Mouse (Mus musculus) sigmoid colon, adult 10 weeks (tissue): ENCODE measurements around the gene Bmpr2. TPM values are rescaled to one million over a fixed set of nuclear protein-coding genes. Genes with fewer than 3 reads are reported as not detected.

ENCODE experiments used
- polyA plus RNA-seq: library from polyadenylated mRNA; stranded (reverse); fragments of 350-450 nt; fragmentation: Illumina TruSeq; extraction: RNeasy Lipid Tissue Mini Kit (QIAGEN cat#74804); gene quantifications from one replicate; pipeline ENCODE4 v1.2.3, GENCODE M21; 2014; ENCODE audit warnings: low read depth, low replicate concordance

Gene Bmpr2
- polyA plus RNA-seq, result 64.0 TPM

DNA sequence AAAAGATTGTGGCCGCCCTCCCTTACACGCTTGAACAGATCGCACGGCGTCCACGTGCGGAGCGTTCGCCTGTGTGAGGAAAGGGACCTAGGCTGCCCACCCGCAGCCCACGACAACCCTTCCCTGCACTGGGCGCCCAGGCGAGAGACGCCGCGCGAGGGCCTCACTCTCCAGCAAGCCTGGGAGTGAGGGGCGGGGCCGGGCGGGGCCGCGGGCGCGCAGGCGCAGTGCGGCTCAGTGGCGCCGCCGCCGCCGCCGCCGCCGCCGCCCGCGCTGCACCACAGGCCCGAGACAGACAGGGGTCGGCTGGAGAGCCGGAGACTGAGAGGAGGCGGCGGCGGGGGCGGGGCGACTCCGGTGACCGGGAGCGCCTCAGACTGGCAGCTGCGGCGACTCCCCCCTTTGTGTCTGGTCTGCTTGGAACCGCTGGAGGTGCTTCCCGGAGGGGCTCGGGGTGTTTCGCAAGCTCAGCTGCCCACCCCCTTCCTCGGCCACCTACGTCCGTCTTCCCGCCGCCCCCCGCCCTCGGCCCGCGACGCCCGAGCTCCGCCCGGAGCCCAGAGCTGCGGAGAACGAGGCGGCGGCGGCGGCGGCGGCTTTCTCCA is at the start of gene Bmpr2:
Bmpr2 (plus strand) TSS at position 237 of the 605 bp plus-strand sequence.

GRCm38 (mm10) chr1:59912413-59913157 is 149.4 kb downstream of the Bmpr2 start, which contains the start of gene Fam117b:
TSS of gene Fam117b (plus strand) at chr1:59913006.

Other genes with a start within 250 kb of the Bmpr2 start
- gene Gm973, start 247.1 kb upstream of the Bmpr2 start, polyA plus RNA-seq, result not detected
- gene Sumo1, start 92.6 kb upstream of the Bmpr2 start, polyA plus RNA-seq, result 663 TPM
- 401 TPM for gene Nop58, start 78.4 kb upstream of the Bmpr2 start, polyA plus RNA-seq
- 59.8 TPM for gene Fam117b, start 149.6 kb downstream of the Bmpr2 start, polyA plus RNA-seq